Mouse (Mus musculus) thymus, postnatal 36 days (tissue): ENCODE data around the gene Il9r.

Experiments used
- DNase-seq, 2 experiments: peaks; one replicate each; pipeline ENCODE4 v3.0.0; 2022; ENCODE audit warnings: mixed read lengths in 2 of 2

Gene Il9r

DNA sequence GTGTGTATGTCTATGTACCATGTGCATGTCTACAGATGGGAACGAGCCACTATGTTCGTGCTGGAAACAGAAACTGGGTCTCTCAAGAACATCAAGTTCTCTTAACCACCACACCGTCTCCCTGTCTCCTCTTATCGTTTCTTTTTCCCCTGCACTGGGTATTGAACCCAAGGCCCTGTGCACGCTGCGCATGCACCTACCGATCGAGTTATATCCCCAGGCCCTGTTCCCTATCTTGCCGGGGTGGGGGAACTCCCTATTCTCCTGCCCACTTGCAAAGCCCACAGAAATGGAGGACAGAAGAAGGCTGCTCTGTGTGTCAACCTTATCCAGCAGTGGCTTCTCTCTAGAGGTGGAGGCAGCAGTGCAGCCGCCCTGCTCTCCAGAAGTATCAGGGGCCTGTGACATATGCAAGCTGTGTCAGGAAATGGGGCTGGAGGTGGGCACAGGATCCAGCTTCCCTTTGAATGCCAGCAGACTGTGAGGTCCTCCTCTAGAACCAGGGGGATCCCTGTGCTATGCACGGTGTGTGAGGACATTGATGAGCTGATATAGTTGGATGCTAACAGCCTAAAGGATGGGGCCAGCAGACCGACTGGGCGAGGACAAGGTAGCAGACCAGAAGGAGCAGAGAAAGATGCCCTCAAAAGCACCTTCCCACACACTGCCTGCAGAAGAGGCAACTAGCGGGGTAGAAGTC lies 1.7 kb downstream of the Il9r start:
- DNase-seq: peak in 1 of 2 experiments; percentile 12

- DNase-seq: peak in 1 of 2 experiments; percentile 2
Observed at GRCm38 (mm10) chr11:32197766-32198165, 2.3 kb downstream of the Il9r start.

GRCm38 (mm10) chr11:32196727-32197126 lies 3.4 kb downstream of the Il9r start:
- DNase-seq: no peak

DNA sequence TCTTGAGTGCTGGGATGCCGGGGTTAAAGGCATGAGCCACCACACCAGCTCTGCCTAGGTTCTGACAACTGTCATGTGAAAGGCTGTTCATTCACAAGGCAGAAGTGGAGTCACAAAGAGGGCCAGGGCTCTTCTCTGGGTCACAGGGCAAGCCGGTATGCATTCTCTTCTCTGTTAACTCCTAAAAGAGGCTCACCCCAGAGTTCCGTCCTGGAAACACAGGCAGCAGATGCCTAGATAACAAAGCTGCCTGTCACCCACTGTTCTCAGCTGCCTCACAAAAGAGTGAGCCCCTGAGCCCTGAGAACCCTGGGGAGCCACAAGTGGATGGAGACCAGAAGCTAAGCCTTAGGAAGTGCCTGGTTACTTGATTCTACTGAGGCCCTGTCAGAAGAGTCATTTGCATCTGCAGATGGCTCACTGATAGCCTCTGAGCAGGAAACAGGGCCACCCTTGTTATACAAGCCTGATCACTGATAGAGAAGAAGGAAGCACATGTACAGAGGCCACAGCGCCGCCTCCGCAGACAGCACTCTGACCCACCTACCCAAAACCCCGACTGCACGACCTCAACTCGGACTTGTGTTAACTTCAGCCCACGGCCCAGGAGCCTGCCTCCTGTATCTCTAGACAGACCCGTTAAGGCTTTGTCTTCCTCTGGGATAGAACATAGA lies 4.1 kb downstream of the Il9r start:
- peak; percentile 23 to 25 for DNase-seq

DNA sequence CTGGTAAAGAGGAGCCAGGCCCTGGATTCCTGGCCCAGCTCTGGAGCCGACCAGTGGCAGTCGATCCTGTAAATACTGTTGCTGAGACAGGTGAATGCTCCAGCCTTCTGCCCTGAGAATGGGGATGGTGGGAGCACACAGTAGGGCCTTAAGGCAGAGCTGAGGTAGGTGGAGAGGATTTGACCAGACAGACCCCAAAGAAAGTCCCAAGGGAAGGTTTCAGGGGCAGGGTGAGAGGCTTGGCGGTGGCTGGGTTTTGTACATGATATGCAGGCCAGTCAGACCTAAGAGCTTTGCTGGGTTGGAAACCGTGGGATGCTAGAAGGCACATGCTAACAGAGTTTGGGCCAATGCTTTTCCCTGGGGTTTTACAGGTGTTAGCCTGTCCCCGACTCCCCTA lies 5.5 kb downstream of the Il9r start:
- DNase-seq: no peak

- DNase-seq: no peak
Observed at GRCm38 (mm10) chr11:32194086-32194485, 6.0 kb downstream of the Il9r start.

GRCm38 (mm10) chr11:32193156-32193555 lies 6.9 kb downstream of the Il9r start:
- no peak for DNase-seq

DNA sequence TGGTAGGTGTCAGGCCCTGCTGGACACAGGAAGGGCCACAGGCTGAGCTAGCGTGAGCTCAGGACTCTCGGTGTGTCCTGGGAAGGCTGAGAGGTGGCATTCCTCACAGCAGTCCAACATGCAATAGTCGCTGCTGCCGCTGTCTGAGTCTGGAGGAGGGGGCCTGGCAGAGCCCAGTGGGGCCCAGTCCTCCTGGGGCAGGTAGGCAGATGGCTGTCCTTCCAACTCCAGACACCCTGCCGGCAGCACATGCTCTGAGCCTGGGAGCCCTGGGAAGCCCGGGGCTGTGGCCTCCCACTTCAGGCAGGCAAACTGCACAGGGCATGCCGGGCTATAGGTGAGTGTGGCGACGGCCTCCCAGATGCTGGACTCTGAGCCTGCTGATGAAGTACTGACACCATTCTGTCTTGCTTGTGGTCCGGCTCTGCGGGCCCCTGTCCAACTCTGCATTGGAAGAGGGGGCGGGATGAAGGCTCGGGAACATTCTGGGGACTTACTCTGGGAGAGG lies 9.4 kb downstream of the Il9r start:
- DNase-seq: no peak

DNA sequence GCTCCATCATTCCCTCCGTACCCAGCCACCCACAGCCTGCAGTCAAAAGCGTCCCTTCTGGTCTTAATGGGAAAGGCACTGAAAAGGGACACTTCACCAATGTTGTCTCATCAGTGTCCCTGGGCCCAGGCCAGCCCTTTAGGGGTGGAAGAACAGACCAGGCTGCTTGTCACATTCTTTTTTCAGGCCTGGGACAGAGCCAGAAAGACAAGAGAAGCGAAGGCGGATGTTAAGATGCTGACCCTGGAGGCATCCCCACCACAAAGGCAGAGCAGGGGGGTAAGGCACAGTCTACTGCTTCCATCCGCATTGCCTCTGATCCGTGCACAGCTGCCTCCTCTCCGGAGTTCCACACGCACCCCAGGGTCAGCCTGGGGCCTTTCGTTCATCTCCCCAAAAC lies 10.0 kb downstream of the Il9r start:
- DNase-seq: no peak

DNA sequence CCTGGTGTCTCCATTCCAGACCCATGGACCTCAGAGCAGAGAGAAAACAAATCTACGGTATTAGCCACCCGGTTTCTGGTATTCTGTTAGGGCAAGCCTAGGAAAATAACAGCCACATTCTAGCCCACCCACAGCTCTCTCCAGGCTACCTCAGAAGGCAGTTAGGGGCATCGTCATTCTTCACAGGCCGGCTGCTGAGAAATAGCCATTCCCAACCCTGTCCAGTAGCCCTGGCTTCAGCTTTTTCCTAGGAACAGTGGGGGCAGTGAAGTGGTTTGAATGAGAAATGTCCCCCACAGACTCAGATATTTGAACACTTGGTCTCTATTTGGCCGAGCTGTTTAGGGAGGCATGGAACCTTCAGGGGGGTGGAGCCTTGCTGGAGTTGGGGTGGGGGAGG lies 10.6 kb downstream of the Il9r start:
- no peak for DNase-seq

GRCm38 (mm10) chr11:32188881-32189280 lies 11.2 kb downstream of the Il9r start:
- no peak for DNase-seq

- DNase-seq: no peak
Observed at GRCm38 (mm10) chr11:32187256-32187655, 12.8 kb downstream of the Il9r start.

- no peak for DNase-seq
Observed at GRCm38 (mm10) chr11:32186031-32186430, 14.0 kb downstream of the Il9r start.

DNA sequence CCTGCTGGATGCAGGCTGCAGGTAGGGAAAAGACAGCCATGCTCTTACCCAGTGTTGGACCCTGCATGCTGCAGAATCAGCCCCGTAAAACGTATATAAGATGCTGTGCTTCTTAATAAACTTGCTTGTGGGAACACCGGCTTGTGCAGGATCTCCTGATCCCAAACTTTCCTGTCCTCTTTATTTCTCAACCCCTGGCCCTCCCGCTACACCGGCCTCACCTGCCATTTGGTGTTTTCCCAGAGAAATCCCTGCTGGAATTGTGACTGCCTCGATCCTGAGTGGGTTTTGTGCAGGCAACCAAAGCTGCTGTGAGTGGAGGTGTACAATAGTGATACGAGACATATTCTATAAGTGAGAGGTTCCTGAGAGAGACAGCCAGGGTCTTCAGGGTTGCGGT lies 15.6 kb downstream of the Il9r start:
- DNase-seq: no peak

- peak; percentile 54 to 72 for DNase-seq
Observed at GRCm38 (mm10) chr11:32181973-32182868, 17.9 kb downstream of the Il9r start.

DNA sequence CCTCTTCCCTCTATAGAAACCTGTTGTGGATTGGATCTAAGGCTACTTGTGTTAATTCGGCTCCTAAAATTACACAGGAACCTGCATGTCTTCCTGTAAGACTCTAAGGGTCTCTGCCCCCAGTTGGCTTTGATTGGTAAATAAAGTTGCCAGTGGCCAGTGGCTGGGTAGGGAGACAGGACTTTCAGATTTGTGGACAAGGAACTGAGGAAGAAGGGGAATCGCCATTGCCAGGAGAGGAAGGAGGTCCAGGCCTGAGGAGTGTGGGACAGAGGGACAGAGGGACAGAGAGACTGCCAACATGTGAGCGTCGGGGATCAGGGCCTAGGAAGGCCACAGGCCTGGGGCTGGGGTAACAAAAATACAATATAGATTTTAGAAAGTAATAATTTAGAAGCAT lies 18.8 kb downstream of the Il9r start:
- DNase-seq: no peak

DNA sequence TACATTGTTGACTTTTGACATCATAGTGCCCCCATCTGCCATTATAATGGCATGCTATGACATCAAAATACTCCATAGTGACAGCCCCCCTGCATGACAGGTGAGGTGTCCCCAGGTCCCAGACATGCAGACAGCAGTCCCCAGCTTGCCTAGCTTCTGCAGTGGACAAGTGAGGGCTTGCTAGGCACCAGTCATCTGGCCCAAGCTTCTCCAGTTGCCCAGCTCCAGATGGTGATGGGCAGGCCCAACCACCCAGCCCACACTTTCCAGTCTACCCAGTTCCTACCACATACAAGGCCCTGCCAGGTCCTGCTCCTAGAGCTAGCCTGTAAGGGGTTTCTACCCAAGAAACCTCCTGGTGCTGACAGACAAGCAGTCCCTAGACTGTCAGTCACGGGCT lies 21.6 kb downstream of the Il9r start:
- DNase-seq: no peak

- no peak for DNase-seq
Observed at GRCm38 (mm10) chr11:32166683-32167082, 33.4 kb downstream of the Il9r start.

DNA sequence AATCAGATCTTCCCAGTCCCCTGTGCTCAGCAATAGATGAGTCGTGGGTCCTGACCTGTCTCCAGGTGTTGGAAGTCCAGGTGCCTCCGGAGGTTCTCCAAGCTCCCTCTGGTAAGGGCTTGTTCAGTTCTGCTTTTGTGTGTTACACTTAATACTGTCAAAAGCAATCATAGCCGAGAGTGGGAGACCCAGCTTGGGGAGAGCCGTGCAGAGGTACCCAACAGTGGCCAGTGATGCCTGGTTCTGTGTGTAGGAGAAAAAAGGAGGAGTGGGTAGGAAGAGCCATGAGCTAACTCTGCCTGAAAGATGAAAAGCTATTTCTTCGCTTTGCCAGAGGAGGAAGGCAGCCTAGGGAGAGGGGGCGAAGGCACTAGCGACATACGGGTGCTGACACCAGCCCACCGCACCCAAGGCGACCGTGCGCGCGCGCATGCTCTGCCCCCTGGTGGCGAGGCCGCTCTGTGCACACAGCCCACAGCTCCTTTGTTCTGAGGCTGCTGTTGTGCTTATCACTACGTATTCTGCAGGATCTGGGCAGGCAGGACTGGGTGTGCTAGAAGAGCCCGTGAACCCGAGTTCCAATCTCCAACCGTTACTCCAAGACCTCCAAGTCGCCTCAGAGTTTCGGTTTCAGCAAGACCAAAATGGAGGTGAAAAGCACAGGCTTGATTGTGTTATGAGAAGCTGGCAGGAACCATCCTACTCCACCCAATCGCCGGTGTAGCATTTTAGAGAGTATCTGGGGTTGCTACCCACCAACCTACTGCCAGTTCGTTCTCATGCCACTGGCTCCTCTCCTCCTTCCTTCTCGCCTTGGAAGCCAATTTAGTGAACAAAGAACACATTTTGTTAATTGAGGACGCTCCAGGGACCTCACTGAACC lies 37.9 kb downstream of the Il9r start:
- peak; percentile 90 to 93 for DNase-seq

GRCm38 (mm10) chr11:32161500-32161899 lies 38.6 kb downstream of the Il9r start:
- peak in 1 of 2 experiments; percentile 40 for DNase-seq

DNA sequence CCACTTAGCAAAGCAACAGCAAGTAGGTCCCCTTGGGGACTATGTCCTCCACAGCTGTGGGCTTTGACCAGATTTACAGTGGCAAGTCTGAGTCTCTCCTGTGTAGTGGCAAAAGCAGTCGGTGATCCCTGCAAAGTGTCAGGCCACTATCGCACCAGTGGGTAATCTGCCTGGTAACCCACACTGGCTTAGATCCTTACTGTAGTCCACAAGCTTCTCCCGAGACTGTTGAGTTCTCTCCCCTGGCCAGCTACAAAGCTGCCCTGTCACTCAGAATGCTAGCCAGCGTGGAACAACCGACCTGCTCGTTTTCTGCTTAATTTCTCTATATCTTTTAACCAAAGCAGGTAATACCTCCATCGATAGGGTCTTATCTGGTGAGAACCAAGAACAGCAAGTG lies 39.7 kb downstream of the Il9r start:
- no peak for DNase-seq

- DNase-seq: no peak
Observed at GRCm38 (mm10) chr11:32159176-32159575, 40.9 kb downstream of the Il9r start.
